Mouse (Mus musculus): ENCODE data around the gene Mapk8ip1. TPM values are rescaled to one million over a fixed set of nuclear protein-coding genes. Genes with fewer than 3 reads are reported as not detected.

The Mapk8ip1 gene
- polyA plus RNA-seq (2016; fragmentation: Nextera tagmentation; extraction: Ambion mirVana), result 6.8 and 7.9 TPM in 2 replicates

- H3K4me1 ChIP-seq (replicated peaks), result peaks cover 6% of the 10 kb centered on the region; the same call in 1 of the 2 replicates
- H3K27me3 ChIP-seq (replicated peaks), result peaks cover 32% of the 10 kb centered on the region
- H3K9ac ChIP-seq, result peak within 1 kb of the TSS; percentile 73
- WGBS, result 2% methylated on average over 51 of the region's 59 CpGs
- ATAC-seq (ENCODE audit: insufficient number of reproducible peaks, low FRiP score), result peak; percentile 71
- H3K27ac ChIP-seq (ENCODE audit: poor library complexity, severe bottlenecking), result no peak within 1 kb of the TSS
- H3K4me2 ChIP-seq, result peak within 1 kb of the TSS; percentile 80
- peaks cover 26% of the 10 kb centered on the region for H3K36me3 ChIP-seq
- H3K4me3 ChIP-seq, result peak within 1 kb of the TSS; percentile 55
- H3K9me3 ChIP-seq (replicated peaks), result no peaks in the 10 kb centered on the region
Observed at GRCm38 (mm10) chr2:92401091-92401561, at the start of gene Mapk8ip1. TSS of gene Mapk8ip1 (minus strand) at chr2:92401263.

- H3K27ac ChIP-seq (ENCODE audit: poor library complexity, severe bottlenecking), result no peak overlapping the region
- no peaks in the 10 kb centered on the region for H3K9me3 ChIP-seq (replicated peaks)
- 66% methylated on average over 7 of the region's 7 CpGs for WGBS
- H3K36me3 ChIP-seq, result peaks cover 2% of the 10 kb centered on the region; the same call in 1 of the 2 replicates
- ATAC-seq (ENCODE audit: insufficient number of reproducible peaks, low FRiP score), result no peak
- H3K4me2 ChIP-seq, result no peak overlapping the region
- no peak overlapping the region for H3K9ac ChIP-seq
- H3K27me3 ChIP-seq (replicated peaks), result 0 out of 2 replicates have a peak, but pooled peaks cover 3% of the 10 kb centered on the region
- peaks cover 4% of the 10 kb centered on the region for H3K4me1 ChIP-seq (replicated peaks)
- no peak overlapping the region for H3K4me3 ChIP-seq
Observed at GRCm38 (mm10) chr2:92447121-92447740, 46.2 kb upstream of the Mapk8ip1 start.

- Histone ChIP-seq H3K4me2 (no peak overlapping the region), H3K9me3 (replicated peaks) (no peaks in the 10 kb centered on the region), H3K4me3 (no peak overlapping the region), H3K36me3 (no peaks in the 10 kb centered on the region), H3K27me3 (replicated peaks) (peaks cover 5% of the 10 kb centered on the region; the same call in 1 of the 2 replicates), H3K4me1 (replicated peaks) (peaks cover 7% of the 10 kb centered on the region), H3K9ac (no peak overlapping the region), H3K27ac (ENCODE audit: poor library complexity, severe bottlenecking) (no peak overlapping the region)
- no peak for ATAC-seq (ENCODE audit: insufficient number of reproducible peaks, low FRiP score)
- 74% methylated on average over 8 of the region's 8 CpGs for WGBS
Observed at GRCm38 (mm10) chr2:92446656-92447055, 45.6 kb upstream of the Mapk8ip1 start.

GRCm38 (mm10) chr2:92445890-92446289 lies 44.8 kb upstream of the Mapk8ip1 start:
- ATAC-seq (ENCODE audit: insufficient number of reproducible peaks, low FRiP score), result no peak

GRCm38 (mm10) chr2:92444376-92444775 lies 43.3 kb upstream of the Mapk8ip1 start:
- Histone ChIP-seq H3K9ac (no peak overlapping the region), H3K4me2 (no peak overlapping the region), H3K9me3 (replicated peaks) (no peaks in the 10 kb centered on the region), H3K27ac (ENCODE audit: poor library complexity, severe bottlenecking) (no peak overlapping the region), H3K4me1 (replicated peaks) (peaks cover 7% of the 10 kb centered on the region), H3K27me3 (replicated peaks) (peaks cover 18% of the 10 kb centered on the region; the same call in 1 of the 2 replicates), H3K4me3 (no peak overlapping the region), H3K36me3 (no peaks in the 10 kb centered on the region)
- WGBS, result 20% methylated on average over 4 of the region's 4 CpGs
- ATAC-seq (ENCODE audit: insufficient number of reproducible peaks, low FRiP score), result peak; percentile 89

More at GRCm38 (mm10) chr2:92445890-92446289, 44.8 kb upstream of the Mapk8ip1 start:
- Histone ChIP-seq H3K4me3 (no peak overlapping the region), H3K4me1 (replicated peaks) (peaks cover 7% of the 10 kb centered on the region), H3K9ac (no peak overlapping the region), H3K27ac (ENCODE audit: poor library complexity, severe bottlenecking) (no peak overlapping the region), H3K9me3 (replicated peaks) (no peaks in the 10 kb centered on the region), H3K36me3 (no peaks in the 10 kb centered on the region), H3K27me3 (replicated peaks) (peaks cover 11% of the 10 kb centered on the region; the same call in 1 of the 2 replicates), H3K4me2 (no peak overlapping the region)
- 59% methylated on average over 9 of the region's 9 CpGs for WGBS

- Histone ChIP-seq H3K27ac (ENCODE audit: poor library complexity, severe bottlenecking) (no peak overlapping the region), H3K4me2 (no peak overlapping the region), H3K9ac (no peak overlapping the region), H3K4me3 (no peak overlapping the region), H3K36me3 (no peaks in the 10 kb centered on the region), H3K9me3 (replicated peaks) (no peaks in the 10 kb centered on the region), H3K27me3 (replicated peaks) (peaks cover 18% of the 10 kb centered on the region; the same call in 1 of the 2 replicates), H3K4me1 (replicated peaks) (peaks cover 7% of the 10 kb centered on the region)
- ATAC-seq (ENCODE audit: insufficient number of reproducible peaks, low FRiP score), result no peak
- 76% methylated on average over 4 of the region's 4 CpGs for WGBS
Observed at GRCm38 (mm10) chr2:92443313-92443712, 42.2 kb upstream of the Mapk8ip1 start.

GRCm38 (mm10) chr2:92442419-92443001 lies 41.4 kb upstream of the Mapk8ip1 start:
- H3K27me3 ChIP-seq (replicated peaks), result peaks cover 18% of the 10 kb centered on the region; the same call in 1 of the 2 replicates
- 56% methylated on average over 12 of the region's 12 CpGs for WGBS
- no peak overlapping the region for H3K4me3 ChIP-seq
- H3K9ac ChIP-seq, result no peak overlapping the region
- no peak for ATAC-seq (ENCODE audit: insufficient number of reproducible peaks, low FRiP score)
- peaks cover 7% of the 10 kb centered on the region for H3K4me1 ChIP-seq (replicated peaks)
- H3K4me2 ChIP-seq, result no peak overlapping the region
- peak overlapping the region; percentile 28; the same call in 1 of the 2 replicates for H3K27ac ChIP-seq (ENCODE audit: poor library complexity, severe bottlenecking)
- H3K9me3 ChIP-seq (replicated peaks), result no peaks in the 10 kb centered on the region
- no peaks in the 10 kb centered on the region for H3K36me3 ChIP-seq

GRCm38 (mm10) chr2:92440432-92440831 lies 39.4 kb upstream of the Mapk8ip1 start:
- Histone ChIP-seq H3K4me3 (no peak overlapping the region), H3K4me1 (replicated peaks) (peaks cover 7% of the 10 kb centered on the region), H3K9me3 (replicated peaks) (no peaks in the 10 kb centered on the region), H3K9ac (no peak overlapping the region), H3K4me2 (no peak overlapping the region), H3K27me3 (replicated peaks) (peaks cover 18% of the 10 kb centered on the region; the same call in 1 of the 2 replicates), H3K27ac (ENCODE audit: poor library complexity, severe bottlenecking) (no peak overlapping the region), H3K36me3 (no peaks in the 10 kb centered on the region)
- WGBS, result 68% methylated on average over 6 of the region's 6 CpGs
- no peak for ATAC-seq (ENCODE audit: insufficient number of reproducible peaks, low FRiP score)

- H3K4me2 ChIP-seq, result no peak overlapping the region
- WGBS, result 48% methylated on average over 3 of the region's 3 CpGs
- ATAC-seq (ENCODE audit: insufficient number of reproducible peaks, low FRiP score), result no peak
- H3K27ac ChIP-seq (ENCODE audit: poor library complexity, severe bottlenecking), result no peak overlapping the region
- no peak overlapping the region for H3K9ac ChIP-seq
- H3K4me1 ChIP-seq (replicated peaks), result peaks cover 9% of the 10 kb centered on the region
- H3K36me3 ChIP-seq, result no peaks in the 10 kb centered on the region
- H3K27me3 ChIP-seq (replicated peaks), result peaks cover 16% of the 10 kb centered on the region; the same call in 1 of the 2 replicates
- H3K4me3 ChIP-seq, result no peak overlapping the region
- H3K9me3 ChIP-seq (replicated peaks), result no peaks in the 10 kb centered on the region
Observed at GRCm38 (mm10) chr2:92438567-92438966, 37.5 kb upstream of the Mapk8ip1 start.

- H3K27ac ChIP-seq (ENCODE audit: poor library complexity, severe bottlenecking), result peak overlapping the region; percentile 51; the same call in 1 of the 2 replicates
- H3K4me2 ChIP-seq, result peak overlapping the region; percentile 35; the same call in 1 of the 2 replicates
- no peak overlapping the region for H3K9ac ChIP-seq
- no peak for ATAC-seq (ENCODE audit: insufficient number of reproducible peaks, low FRiP score)
- no peaks in the 10 kb centered on the region for H3K9me3 ChIP-seq (replicated peaks)
- H3K36me3 ChIP-seq, result no peaks in the 10 kb centered on the region
- H3K4me1 ChIP-seq (replicated peaks), result peaks cover 15% of the 10 kb centered on the region
- H3K4me3 ChIP-seq, result no peak overlapping the region
- peaks cover 16% of the 10 kb centered on the region; the same call in 1 of the 2 replicates for H3K27me3 ChIP-seq (replicated peaks)
- 2% methylated on average over 5 of the region's 5 CpGs for WGBS
Observed at GRCm38 (mm10) chr2:92437875-92438274, 36.8 kb upstream of the Mapk8ip1 start.

GRCm38 (mm10) chr2:92437366-92437765 lies 36.3 kb upstream of the Mapk8ip1 start:
- Histone ChIP-seq H3K4me1 (replicated peaks) (peaks cover 17% of the 10 kb centered on the region), H3K36me3 (no peaks in the 10 kb centered on the region), H3K4me3 (no peak overlapping the region), H3K4me2 (no peak overlapping the region), H3K27ac (ENCODE audit: poor library complexity, severe bottlenecking) (peak overlapping the region; percentile 51; the same call in 1 of the 2 replicates), H3K27me3 (replicated peaks) (peaks cover 16% of the 10 kb centered on the region; the same call in 1 of the 2 replicates), H3K9me3 (replicated peaks) (no peaks in the 10 kb centered on the region), H3K9ac (no peak overlapping the region)
- WGBS, result 76% methylated on average over 4 of the region's 4 CpGs
- ATAC-seq (ENCODE audit: insufficient number of reproducible peaks, low FRiP score), result peak; percentile 30; the same call in 1 of the 2 replicates

All from heart, embryonic 12.5 days (tissue).